ENCODE assay signal across 18 mouse cellular contexts in genomic region chr12:109388791-109389190, GRCm38 (mm10).
A peak's percentile ranks its signal among the peaks of the same experiment; 100 is the strongest.
DNase-seq lines count a peak whose midpoint lies in the region; ATAC-seq and TF ChIP-seq lines count a peak whose summit lies in the region.
"Had no signal": no experiment of that assay in that cellular context is flagged by ENCODE, and none has a peak within 500 bp of the region (broad histone marks: within the 10 kb centered on the region; RNA-seq: fewer than 3 reads in every experiment).

No protein-coding gene starts in this region.

- no peaks in the 10 kb centered on the region for H3K9me3 ChIP-seq in liver, postnatal 0 days (ENCODE audit: low read length)
- H3K9me3 ChIP-seq: forebrain, embryonic 13.5 days; heart, embryonic 15.5 days; hindbrain, embryonic 13.5 days; liver, embryonic 15.5 days had no signal

- TF ChIP-seq CTCF in liver, postnatal 0 days (IDR thresholded peaks at IDR 0.05; ENCODE audit: low read depth) = no peak

- DNase-seq in embryo, embryonic 11 days = peak; percentile 43
- no peak for DNase-seq in embryo, embryonic 10.5 days (ENCODE audit: low spot score)
- peak; percentile 10 for DNase-seq in liver, postnatal 0 days
- DNase-seq in liver = no peak
- DNase-seq in ES-CJ7 (ENCODE audit: low read depth, low spot score) = peak; percentile 33
- DNase-seq in retina, embryonic 14.5 days (ENCODE audit: low spot score) = peak; percentile 53
- DNase-seq in frontal cortex, adult 2 months (ENCODE audit: extremely low spot score in 1 of 2, low spot score in 1 of 2) = no peak
- DNase-seq: adrenal gland, postnatal 14 days; cerebellum, adult 9-10 months; layer of hippocampus, postnatal 36 days; right cerebral cortex, postnatal 25 days had no signal

- no peaks in the 10 kb centered on the region for H3K36me3 ChIP-seq in liver, postnatal 0 days (replicated peaks; ENCODE audit: insufficient read depth, low read length)
- H3K36me3 ChIP-seq: heart, embryonic 15.5 days; hindbrain, embryonic 13.5 days; liver, embryonic 15.5 days had no signal

- H3K27me3 ChIP-seq in liver, postnatal 0 days (ENCODE audit: insufficient read depth, low read length) = 0 out of 2 replicates have a peak, but pooled peaks cover 9% of the 10 kb centered on the region
- H3K27me3 ChIP-seq: CH12.LX had no signal

- H3K4me2 ChIP-seq in liver, postnatal 0 days (ENCODE audit: low read depth, low read length) = no peak overlapping the region
- H3K4me2 ChIP-seq: forebrain, embryonic 13.5 days; heart, embryonic 15.5 days; hindbrain, embryonic 13.5 days; liver, embryonic 15.5 days had no signal

- no peak overlapping the region for H3K27ac ChIP-seq in liver, postnatal 0 days (ENCODE audit: low read depth)
- H3K27ac ChIP-seq: forebrain, embryonic 13.5 days; heart, embryonic 15.5 days; hindbrain, embryonic 13.5 days; liver, embryonic 15.5 days had no signal

- H3K4me1 ChIP-seq in liver, postnatal 0 days (ENCODE audit: insufficient read depth) = no peaks in the 10 kb centered on the region
- H3K4me1 ChIP-seq: liver, embryonic 15.5 days had no signal

- 48% methylated on average over 7 of the region's 7 CpGs for WGBS in liver, postnatal 0 days (ENCODE audit: insufficient replicate concordance)

- no peak overlapping the region for H3K4me3 ChIP-seq in liver, postnatal 0 days (ENCODE audit: low read depth, low read length)
- H3K4me3 ChIP-seq: forebrain, embryonic 13.5 days; heart, embryonic 15.5 days; hindbrain, embryonic 13.5 days; liver, embryonic 15.5 days had no signal

- no peak overlapping the region for H3K9ac ChIP-seq in liver, postnatal 0 days (replicated peaks)
- H3K9ac ChIP-seq: forebrain, embryonic 13.5 days; heart, embryonic 15.5 days; hindbrain, embryonic 13.5 days; liver, embryonic 15.5 days had no signal

- ATAC-seq in liver, postnatal 0 days = no peak
- ATAC-seq in activated CD4-positive, CD25-positive, alpha-beta regulatory T cell, adult 4 months = no peak
- ATAC-seq: forebrain, embryonic 13.5 days; intestine, postnatal 0 days had no signal

- no peak for TF ChIP-seq EP300 in liver, postnatal 0 days (IDR thresholded peaks at IDR 0.05; ENCODE audit: low read depth)

Comparison
In these comparisons a context has a peak if more than half of its experiments do, and no peak if none do; other contexts are left out.
1. DNase-seq: peak in embryo, embryonic 11 days (single experiment), liver, postnatal 0 days (single experiment), ES-CJ7 (single experiment) and retina, embryonic 14.5 days (single experiment); none in embryo, embryonic 10.5 days (single experiment), liver (single experiment) and frontal cortex, adult 2 months (0 of 2).